ENCODE assay signal across 12 mouse cellular contexts in genomic region chr13:99323632-99324336, GRCm38 (mm10). TPM values are rescaled to one million over a fixed set of nuclear protein-coding genes. Genes with fewer than 3 reads are reported as not detected.
DNase-seq lines count a peak whose midpoint lies in the region; ATAC-seq and TF ChIP-seq lines count a peak whose summit lies in the region.
"Had no signal": no experiment of that assay in that cellular context is flagged by ENCODE, and none has a peak within 500 bp of the region (broad histone marks: within the 10 kb centered on the region; RNA-seq: fewer than 3 reads in every experiment).

No protein-coding gene starts in this region.

- no peak overlapping the region for H3K4me2 ChIP-seq in hindbrain, embryonic 12.5 days (replicated peaks)
- H3K4me2 ChIP-seq in lung, postnatal 0 days (replicated peaks; ENCODE audit: low read depth, low read length), result no peak overlapping the region
- H3K4me2 ChIP-seq: liver, embryonic 13.5 days had no signal

- TF ChIP-seq EP300 in lung, postnatal 0 days (IDR thresholded peaks at IDR 0.05), result no peak

- H3K9me3 ChIP-seq in hindbrain, embryonic 12.5 days (replicated peaks), result no peaks in the 10 kb centered on the region
- H3K9me3 ChIP-seq in hindbrain, embryonic 10.5 days, result no peaks in the 10 kb centered on the region
- H3K9me3 ChIP-seq in lung, postnatal 0 days (ENCODE audit: low read length), result no peaks in the 10 kb centered on the region
- H3K9me3 ChIP-seq: G1E; liver, embryonic 13.5 days had no signal

- no peaks in the 10 kb centered on the region for H3K4me1 ChIP-seq in hindbrain, embryonic 12.5 days
- H3K4me1 ChIP-seq in hindbrain, embryonic 10.5 days (replicated peaks), result no peaks in the 10 kb centered on the region
- H3K4me1 ChIP-seq in bone marrow macrophage, adult 2 months (ENCODE audit: control insufficient read depth, insufficient read depth, low read length), result peaks cover 28% of the 10 kb centered on the region
- no peaks in the 10 kb centered on the region for H3K4me1 ChIP-seq in lung, postnatal 0 days (ENCODE audit: insufficient read depth, low read depth, low read length)
- H3K4me1 ChIP-seq: liver, embryonic 13.5 days had no signal

- H3K36me3 ChIP-seq in hindbrain, embryonic 12.5 days, result peaks cover 74% of the 10 kb centered on the region
- H3K36me3 ChIP-seq in hindbrain, embryonic 10.5 days, result peaks cover 94% of the 10 kb centered on the region
- H3K36me3 ChIP-seq in lung, postnatal 0 days (ENCODE audit: insufficient read depth, low read length), result peaks cover 13% of the 10 kb centered on the region; the same call in 1 of the 2 replicates

- H3K4me3 ChIP-seq in hindbrain, embryonic 12.5 days, result no peak overlapping the region
- no peak overlapping the region for H3K4me3 ChIP-seq in hindbrain, embryonic 10.5 days
- H3K4me3 ChIP-seq in bone marrow macrophage, adult 2 months (ENCODE audit: insufficient read depth, low read length), result no peak overlapping the region
- no peak overlapping the region for H3K4me3 ChIP-seq in lung, postnatal 0 days (ENCODE audit: low read depth, low read length)
- H3K4me3 ChIP-seq: liver, embryonic 13.5 days had no signal

- no peak for TF ChIP-seq POLR2A in bone marrow macrophage, adult 2 months (IDR thresholded peaks at IDR 0.05; ENCODE audit: borderline replicate concordance, low read depth, low read length)

- no peak for TF ChIP-seq CTCF in bone marrow macrophage, adult 2 months (IDR thresholded peaks at IDR 0.05; ENCODE audit: low read depth, low read length)
- no peak for TF ChIP-seq CTCF in lung, postnatal 0 days (IDR thresholded peaks at IDR 0.05)

- 81% methylated on average over 7 of the region's 7 CpGs for WGBS in hindbrain, embryonic 12.5 days
- WGBS in hindbrain, embryonic 10.5 days, result 85% methylated on average over 7 of the region's 7 CpGs
- WGBS in lung, postnatal 0 days, result 69% methylated on average over 7 of the region's 7 CpGs

- no peak overlapping the region for H3K9ac ChIP-seq in hindbrain, embryonic 12.5 days
- no peak overlapping the region for H3K9ac ChIP-seq in lung, postnatal 0 days (replicated peaks; ENCODE audit: low read depth)
- H3K9ac ChIP-seq: liver, embryonic 13.5 days had no signal

- DNase-seq in hindbrain, embryonic 10.5 days (ENCODE audit: low spot score), result no peak
- peak; percentile 61 for DNase-seq in 416B (ENCODE audit: low read depth)
- DNase-seq in lung, postnatal 0 days (ENCODE audit: low spot score), result peak; percentile 47
- DNase-seq in retina, embryonic 14.5 days (ENCODE audit: low spot score), result no peak
- DNase-seq in cerebellum, adult 11-12 months, result no peak
- DNase-seq in thymus, postnatal 14 days, result no peak
- DNase-seq: gastrocnemius, postnatal 14 days; liver, embryonic 13.5 days; right cerebral cortex, postnatal 14 days had no signal

- 0 out of 2 replicates have a peak, but pooled peaks have one; percentile 22 for ATAC-seq in hindbrain, embryonic 12.5 days (ENCODE audit: low FRiP score)
- ATAC-seq in lung, postnatal 0 days, result peak; percentile 73

- no peak overlapping the region for H3K27ac ChIP-seq in hindbrain, embryonic 12.5 days
- no peak overlapping the region for H3K27ac ChIP-seq in hindbrain, embryonic 10.5 days
- peak overlapping the region; percentile 47 for H3K27ac ChIP-seq in bone marrow macrophage, adult 2 months (ENCODE audit: insufficient read depth, low read depth, low read length)
- H3K27ac ChIP-seq in lung, postnatal 0 days (ENCODE audit: low read length), result no peak overlapping the region
- H3K27ac ChIP-seq: liver, embryonic 13.5 days had no signal

- no peaks in the 10 kb centered on the region for H3K27me3 ChIP-seq in hindbrain, embryonic 12.5 days
- H3K27me3 ChIP-seq in hindbrain, embryonic 10.5 days (ENCODE audit: insufficient read depth, poor library complexity, severe bottlenecking), result no peaks in the 10 kb centered on the region
- no peaks in the 10 kb centered on the region for H3K27me3 ChIP-seq in lung, postnatal 0 days (replicated peaks; ENCODE audit: insufficient read depth, low read length)
- H3K27me3 ChIP-seq: liver, embryonic 13.5 days had no signal

RNA-seq across cellular contexts. Expression of gene Ptcd2, which starts 20.7 kb away (rescaled TPM):
- 45.3 and 46.2 TPM in 2 replicates for polyA plus RNA-seq in hindbrain, embryonic 12.5 days (2016; fragmentation: Nextera tagmentation; extraction: Ambion mirVana)
- polyA plus RNA-seq in hindbrain, embryonic 10.5 days (2016; fragmentation: Nextera tagmentation; extraction: Ambion mirVana), result 50.2 and 51.8 TPM in 2 replicates
- polyA plus RNA-seq in bone marrow macrophage, adult 2 months (2012; ENCODE audit: insufficient read depth, insufficient read length, missing spikeins), result 21.5 and 27.3 TPM in 2 replicates
- polyA plus RNA-seq in lung, postnatal 0 days (2015; fragmentation: Nextera tagmentation; extraction: Ambion mirVana), result 22.9 and 25.3 TPM in 2 replicates

RNA-seq across cellular contexts. Expression of gene Mrps27, which starts 20.8 kb away (rescaled TPM):
- polyA plus RNA-seq in hindbrain, embryonic 12.5 days (2016; fragmentation: Nextera tagmentation; extraction: Ambion mirVana), result 45.9 and 46.8 TPM in 2 replicates
- polyA plus RNA-seq in hindbrain, embryonic 10.5 days (2016; fragmentation: Nextera tagmentation; extraction: Ambion mirVana), result 68.3 and 74.1 TPM in 2 replicates
- 10.3 and 11.0 TPM in 2 replicates for polyA plus RNA-seq in bone marrow macrophage, adult 2 months (2012; ENCODE audit: insufficient read depth, insufficient read length, missing spikeins)
- 19.2 and 20.4 TPM in 2 replicates for polyA plus RNA-seq in lung, postnatal 0 days (2015; fragmentation: Nextera tagmentation; extraction: Ambion mirVana)

Comparison
In these comparisons a context has a peak if more than half of its experiments do, and no peak if none do; other contexts are left out.
1. DNase-seq: peak in 416B (single experiment) and lung, postnatal 0 days (single experiment); none in hindbrain, embryonic 10.5 days (single experiment), retina, embryonic 14.5 days (single experiment), cerebellum, adult 11-12 months (single experiment) and thymus, postnatal 14 days (single experiment).